24 mouse cellular contexts compared by ENCODE assay signal in genomic region chr17:52212944-52213343, GRCm38 (mm10).
"Had no signal": no experiment of that assay in that cellular context is flagged by ENCODE, and none has a peak within 500 bp of the region (broad histone marks: within the 10 kb centered on the region; RNA-seq: fewer than 3 reads in every experiment).

No protein-coding gene starts in this region.

- H3K4me1 ChIP-seq: limb, embryonic 10.5 days; limb, embryonic 13.5 days; liver, embryonic 12.5 days; liver, embryonic 15.5 days; lung, embryonic 15.5 days; midbrain, embryonic 10.5 days; neural tube, embryonic 13.5 days; stomach, embryonic 15.5 days had no signal

- H3K27ac ChIP-seq: kidney, postnatal 0 days; layer of hippocampus, adult 2 months; left cerebral cortex, adult 2 months; limb, embryonic 10.5 days; limb, embryonic 13.5 days; liver, embryonic 12.5 days; liver, embryonic 15.5 days; lung, embryonic 15.5 days; midbrain, embryonic 10.5 days; neural tube, embryonic 13.5 days; stomach, embryonic 15.5 days had no signal

- H3K9ac ChIP-seq: limb, embryonic 13.5 days; liver, embryonic 12.5 days; liver, embryonic 15.5 days; lung, embryonic 15.5 days; neural tube, embryonic 13.5 days; stomach, embryonic 15.5 days had no signal

- H3K9me3 ChIP-seq: limb, embryonic 10.5 days; limb, embryonic 13.5 days; liver, embryonic 12.5 days; liver, embryonic 15.5 days; lung, embryonic 15.5 days; megakaryocyte, embryonic 14.5 days; midbrain, embryonic 10.5 days; neural tube, embryonic 13.5 days; stomach, embryonic 15.5 days had no signal

- ATAC-seq: intestine, postnatal 0 days; liver, embryonic 12.5 days had no signal

- H3K36me3 ChIP-seq: limb, embryonic 10.5 days; limb, embryonic 13.5 days; liver, embryonic 12.5 days; liver, embryonic 15.5 days; lung, embryonic 15.5 days; midbrain, embryonic 10.5 days; neural tube, embryonic 13.5 days; stomach, embryonic 15.5 days had no signal

- H3K27me3 ChIP-seq: limb, embryonic 13.5 days; liver, embryonic 12.5 days; liver, embryonic 15.5 days; lung, embryonic 15.5 days; megakaryocyte, embryonic 14.5 days; neural tube, embryonic 13.5 days; stomach, embryonic 15.5 days had no signal

- H3K4me3 ChIP-seq: layer of hippocampus, adult 2 months; left cerebral cortex, adult 2 months; limb, embryonic 10.5 days; limb, embryonic 13.5 days; liver, embryonic 12.5 days; liver, embryonic 15.5 days; lung, embryonic 15.5 days; megakaryocyte, embryonic 14.5 days; midbrain, embryonic 10.5 days; neural tube, embryonic 13.5 days; stomach, embryonic 15.5 days had no signal

- DNase-seq: kidney, adult 2 months; kidney, postnatal 25 days; layer of hippocampus, postnatal 36 days; liver; lung, adult 18-20 months; lung, postnatal 10 days; lung, postnatal 36 days; midbrain, embryonic 14.5 days; retina, postnatal 1 day; right cerebral cortex, postnatal 25 days; spleen, adult 18-20 months had no signal

- H3K4me2 ChIP-seq: limb, embryonic 13.5 days; liver, embryonic 12.5 days; liver, embryonic 15.5 days; lung, embryonic 15.5 days; neural tube, embryonic 13.5 days; stomach, embryonic 15.5 days had no signal
